ENCODE assay signal across 29 mouse cellular contexts in genomic region chr6:148459636-148460035, GRCm38 (mm10). TPM values are rescaled to one million over a fixed set of nuclear protein-coding genes. Genes with fewer than 3 reads are reported as not detected.
"Had no signal": no experiment of that assay in that cellular context is flagged by ENCODE, and none has a peak within 500 bp of the region (broad histone marks: within the 10 kb centered on the region; RNA-seq: fewer than 3 reads in every experiment).

No protein-coding gene starts in this region.

- H3K4me1 ChIP-seq: limb, embryonic 12.5 days; limb, embryonic 13.5 days; limb, embryonic 15.5 days; liver, embryonic 12.5 days; liver, embryonic 13.5 days; liver, embryonic 15.5 days; megakaryocyte, embryonic 14.5 days; midbrain, embryonic 10.5 days; midbrain, embryonic 12.5 days; midbrain, embryonic 13.5 days; midbrain, embryonic 15.5 days; neural tube, embryonic 12.5 days had no signal

- H3K36me3 ChIP-seq: limb, embryonic 10.5 days; limb, embryonic 12.5 days; limb, embryonic 13.5 days; limb, embryonic 15.5 days; liver, embryonic 12.5 days; liver, embryonic 13.5 days; liver, embryonic 15.5 days; lung, embryonic 15.5 days; midbrain, embryonic 10.5 days; midbrain, embryonic 12.5 days; midbrain, embryonic 13.5 days; midbrain, embryonic 15.5 days; neural tube, embryonic 12.5 days had no signal

- ATAC-seq: liver, embryonic 12.5 days; liver, postnatal 0 days; lung, postnatal 0 days; midbrain, embryonic 13.5 days; midbrain, embryonic 15.5 days; midbrain, embryonic 16.5 days had no signal

- H3K27ac ChIP-seq: left cerebral cortex, adult 2 months; limb, embryonic 10.5 days; limb, embryonic 12.5 days; limb, embryonic 13.5 days; limb, embryonic 15.5 days; liver, embryonic 12.5 days; liver, embryonic 13.5 days; liver, embryonic 14.5 days; liver, embryonic 15.5 days; lung, embryonic 15.5 days; macrophage; midbrain, embryonic 10.5 days; midbrain, embryonic 12.5 days; midbrain, embryonic 13.5 days; midbrain, embryonic 15.5 days; neural tube, embryonic 12.5 days had no signal

- H3K27me3 ChIP-seq: limb, embryonic 12.5 days; limb, embryonic 13.5 days; limb, embryonic 15.5 days; lung, embryonic 15.5 days; megakaryocyte, embryonic 14.5 days; midbrain, embryonic 12.5 days; midbrain, embryonic 13.5 days; midbrain, embryonic 15.5 days; neural tube, embryonic 12.5 days had no signal

- H3K9me3 ChIP-seq: limb, embryonic 15.5 days; lung, embryonic 15.5 days; midbrain, embryonic 15.5 days had no signal

- DNase-seq: left cerebral cortex, postnatal 4 days; liver; liver, embryonic 13.5 days; liver, postnatal 0 days; lung, adult 18-20 months; lung, postnatal 14 days; lung, postnatal 36 days; lung, postnatal 4 days; midbrain, embryonic 14.5 days had no signal

- H3K9ac ChIP-seq: limb, embryonic 12.5 days; limb, embryonic 13.5 days; limb, embryonic 15.5 days; liver, embryonic 12.5 days; liver, embryonic 13.5 days; liver, embryonic 14.5 days; liver, embryonic 15.5 days; liver, postnatal 0 days; lung, embryonic 15.5 days; midbrain, embryonic 12.5 days; midbrain, embryonic 13.5 days; midbrain, embryonic 15.5 days; neural tube, embryonic 12.5 days had no signal

- H3K4me2 ChIP-seq: limb, embryonic 12.5 days; limb, embryonic 13.5 days; limb, embryonic 15.5 days; liver, embryonic 12.5 days; liver, embryonic 13.5 days; liver, embryonic 15.5 days; lung, embryonic 15.5 days; midbrain, embryonic 11.5 days; midbrain, embryonic 12.5 days; midbrain, embryonic 13.5 days; midbrain, embryonic 15.5 days; neural tube, embryonic 12.5 days had no signal

- H3K4me3 ChIP-seq: left cerebral cortex, adult 2 months; limb, embryonic 10.5 days; limb, embryonic 12.5 days; limb, embryonic 13.5 days; limb, embryonic 15.5 days; liver, embryonic 12.5 days; liver, embryonic 13.5 days; liver, embryonic 15.5 days; lung, embryonic 15.5 days; megakaryocyte, embryonic 14.5 days; midbrain, embryonic 10.5 days; midbrain, embryonic 12.5 days; midbrain, embryonic 13.5 days; midbrain, embryonic 15.5 days; myocyte; neural tube, embryonic 12.5 days had no signal

RNA-seq across cellular contexts. Expression of gene Tmtc1, which starts 15.4 kb away (rescaled TPM):
- polyA plus RNA-seq: macrophage had no signal
